Mouse (Mus musculus) forebrain, embryonic 15.5 days (tissue): Measurements from ENCODE around the gene Gpsm2. TPM values are rescaled to one million over a fixed set of nuclear protein-coding genes. Genes with fewer than 3 reads are reported as not detected.
"Not testable (repeated sequence)": the region's sequence is repeated elsewhere in the genome, so short reads cannot be mapped to it uniquely, and the experiment has no call there.

Experiments used
- ATAC-seq: fragments of 200-750 bp; cut with Nextera tagmentation; replicated peaks from 2 replicates; pipeline ENCODE4 v1.8.0; 2017; ENCODE audit warnings: mild to moderate bottlenecking, moderate TSS enrichment, moderate library complexity
- H3K27ac ChIP-seq: fragments of 300-500 bp; sonication (generic); replicated peaks from 2 replicates; pipeline ENCODE4 v1.5.1; 2015; ENCODE audit warnings: mild to moderate bottlenecking, inconsistent platforms
- H3K27me3 ChIP-seq: fragments of 300-500 bp; sonication (generic); 2 replicates; pipeline ENCODE4 v1.6.1; 2015; ENCODE audit warnings: inconsistent platforms
- H3K36me3 ChIP-seq: fragments of 300-500 bp; sonication (generic); 2 replicates; pipeline ENCODE4 v1.6.1; 2015; ENCODE audit warnings: mild to moderate bottlenecking, inconsistent platforms
- H3K4me1 ChIP-seq: fragments of 300-500 bp; sonication (generic); 2 replicates; pipeline ENCODE4 v1.6.1; 2015; ENCODE audit warnings: inconsistent platforms
- H3K4me2 ChIP-seq: fragments of 300-500 bp; sonication (generic); replicated peaks from 2 replicates; pipeline ENCODE4 v1.6.1; 2015; ENCODE audit warnings: mild to moderate bottlenecking, inconsistent platforms
- H3K4me3 ChIP-seq: fragments of 300-500 bp; sonication (generic); 2 replicates; pipeline ENCODE4 v1.5.1; 2015; ENCODE audit warnings: mild to moderate bottlenecking, inconsistent platforms
- H3K9ac ChIP-seq: fragments of 300-500 bp; sonication (generic); replicated peaks from 2 replicates; pipeline ENCODE4 v1.6.1; 2015; ENCODE audit warnings: mild to moderate bottlenecking, inconsistent platforms
- H3K9me3 ChIP-seq: fragments of 300-500 bp; sonication (generic); 2 replicates; pipeline ENCODE4 v1.6.1; 2016; ENCODE audit warnings: inconsistent platforms
- WGBS: fragments of 180-500 bp; shearing (Covaris S2); methylation state at CpG from one replicate; pipeline ENCODE4 v1.1.7; 2015; ENCODE audit warnings: mixed read lengths; 5-methylcytosine and 5-hydroxymethylcytosine counted together
- polyA plus RNA-seq: library from polyadenylated mRNA; unstranded; fragments of >200 nt; fragmentation: Nextera tagmentation; extraction: Ambion mirVana; gene quantifications from 2 replicates; pipeline ENCODE4 v1.2.1, GENCODE M21; 2015

Gene Gpsm2
- polyA plus RNA-seq, 1 experiment from 2014 or later, result 38.6 TPM

GRCm38 (mm10) chr3:108652866-108653642 is 69.1 kb downstream of the Gpsm2 start:
- no peaks in the 10 kb centered on the region for H3K9me3 ChIP-seq
- no peak overlapping the region for H3K27ac ChIP-seq
- H3K4me1 ChIP-seq, result peaks cover 19% of the 10 kb centered on the region
- 24% methylated on average over 9 of the region's 9 CpGs for WGBS
- H3K4me3 ChIP-seq, result no peak overlapping the region
- peak overlapping the region; percentile 26 for H3K4me2 ChIP-seq
- no peaks in the 10 kb centered on the region for H3K27me3 ChIP-seq
- ATAC-seq, result no peak
- H3K36me3 ChIP-seq, result no peaks in the 10 kb centered on the region
- H3K9ac ChIP-seq, result no peak overlapping the region

DNA sequence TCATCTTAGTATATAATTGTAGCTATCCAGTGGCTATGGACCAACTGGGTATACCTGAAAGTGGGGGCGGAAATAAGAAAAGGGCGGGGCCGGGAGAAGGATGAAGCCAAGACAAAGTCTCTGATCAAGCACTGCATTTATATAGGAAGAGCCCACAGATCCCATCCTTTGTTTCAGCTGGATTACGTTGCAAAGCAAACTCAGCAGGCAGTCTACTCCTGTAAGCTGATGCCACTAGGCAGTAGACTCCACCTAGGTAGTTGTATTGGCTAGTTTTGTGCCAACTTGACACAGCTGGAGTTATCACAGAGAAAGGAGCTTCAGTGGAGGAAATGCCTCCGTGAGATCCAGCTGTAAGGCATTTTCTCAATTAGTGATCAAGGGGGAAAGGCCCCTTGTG is 74.4 kb downstream of the Gpsm2 start:
- H3K27me3 ChIP-seq, ATAC-seq, H3K4me3 ChIP-seq, H3K4me1 ChIP-seq, H3K27ac ChIP-seq, H3K9me3 ChIP-seq, H3K9ac ChIP-seq, H3K4me2 ChIP-seq: not testable (repeated sequence)
- peaks cover 33% of the 10 kb centered on the region for H3K36me3 ChIP-seq
- WGBS, result 36% methylated on average over 5 of the region's 5 CpGs

- no peak overlapping the region for H3K27ac ChIP-seq
- no peaks in the 10 kb centered on the region for H3K4me1 ChIP-seq
- no peak overlapping the region for H3K4me2 ChIP-seq
- ATAC-seq, result no peak
- 33% methylated on average over 7 of the region's 7 CpGs for WGBS
- no peaks in the 10 kb centered on the region for H3K9me3 ChIP-seq
- no peaks in the 10 kb centered on the region for H3K27me3 ChIP-seq
- H3K36me3 ChIP-seq, result peaks cover 38% of the 10 kb centered on the region
- no peak overlapping the region for H3K9ac ChIP-seq
- H3K4me3 ChIP-seq, result no peak overlapping the region
These were observed 76.1 kb downstream of the Gpsm2 start for GRCm38 (mm10) chr3:108646036-108646435.

- Histone ChIP-seq H3K27ac (no peak overlapping the region), H3K9ac (no peak overlapping the region), H3K9me3 (no peaks in the 10 kb centered on the region), H3K4me2 (no peak overlapping the region), H3K4me1 (no peaks in the 10 kb centered on the region), H3K4me3 (no peak overlapping the region), H3K36me3 (peaks cover 43% of the 10 kb centered on the region), H3K27me3 (no peaks in the 10 kb centered on the region)
- no peak for ATAC-seq
- 90% methylated on average over 3 of the region's 3 CpGs for WGBS
These were observed 77.3 kb downstream of the Gpsm2 start for GRCm38 (mm10) chr3:108644856-108645255.

- Histone ChIP-seq H3K4me2 (no peak overlapping the region), H3K9ac (no peak overlapping the region), H3K27me3 (no peaks in the 10 kb centered on the region), H3K4me1 (no peaks in the 10 kb centered on the region), H3K4me3 (no peak overlapping the region), H3K27ac (no peak overlapping the region), H3K9me3 (no peaks in the 10 kb centered on the region), H3K36me3 (peaks cover 65% of the 10 kb centered on the region)
- 90% methylated on average over 4 of the region's 4 CpGs for WGBS
- no peak for ATAC-seq
These were observed 81.1 kb downstream of the Gpsm2 start for GRCm38 (mm10) chr3:108640998-108641397.

DNA sequence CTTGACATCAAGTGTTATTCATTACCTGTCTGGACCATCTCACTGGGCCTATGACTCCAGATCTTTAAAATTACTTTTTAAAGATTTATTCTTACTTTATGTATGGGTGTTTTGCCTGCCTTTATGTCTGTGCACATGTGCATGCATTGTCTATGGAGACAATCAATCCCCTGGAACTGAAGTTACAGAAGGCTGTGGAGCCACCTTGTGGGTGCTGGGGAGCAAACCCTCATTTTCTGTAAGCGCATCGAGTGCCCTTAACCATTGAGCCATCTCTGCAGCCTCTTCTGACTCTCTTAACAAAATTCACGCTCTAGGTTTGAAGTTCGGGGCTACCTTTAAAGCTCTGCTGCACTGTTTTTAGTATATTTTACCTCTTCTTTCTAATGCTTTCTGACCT is 82.7 kb downstream of the Gpsm2 start:
- no peaks in the 10 kb centered on the region for H3K9me3 ChIP-seq
- WGBS, result 61% methylated on average over 4 of the region's 4 CpGs
- no peak overlapping the region for H3K4me3 ChIP-seq
- no peak overlapping the region for H3K27ac ChIP-seq
- no peak for ATAC-seq
- H3K27me3 ChIP-seq, result no peaks in the 10 kb centered on the region
- peaks cover 65% of the 10 kb centered on the region for H3K36me3 ChIP-seq
- no peak overlapping the region for H3K9ac ChIP-seq
- no peaks in the 10 kb centered on the region for H3K4me1 ChIP-seq
- no peak overlapping the region for H3K4me2 ChIP-seq

GRCm38 (mm10) chr3:108634761-108635160 is 87.3 kb downstream of the Gpsm2 start:
- H3K36me3 ChIP-seq, result peaks cover 49% of the 10 kb centered on the region
- WGBS, result 88% methylated on average over 5 of the region's 5 CpGs
- ATAC-seq, result no peak

More at GRCm38 (mm10) chr3:108634761-108635160, 87.3 kb downstream of the Gpsm2 start:
- H3K27ac ChIP-seq, result no peak overlapping the region
- H3K4me2 ChIP-seq, result no peak overlapping the region
- no peaks in the 10 kb centered on the region for H3K4me1 ChIP-seq
- no peaks in the 10 kb centered on the region for H3K27me3 ChIP-seq
- no peaks in the 10 kb centered on the region for H3K9me3 ChIP-seq
- H3K9ac ChIP-seq, result no peak overlapping the region
- H3K4me3 ChIP-seq, result no peak overlapping the region

Other genes with a start within 250 kb of the Gpsm2 start
- 1.8 and 2.4 TPM in 2 replicates for gene 1700013F07Rik, start 188.2 kb downstream of the Gpsm2 start, polyA plus RNA-seq
- gene 5330417C22Rik, start 185.8 kb downstream of the Gpsm2 start, polyA plus RNA-seq, result 9.4 and 12.9 TPM in 2 replicates
- 64.7 and 68.7 TPM in 2 replicates for gene Tmem167b, start 159.8 kb downstream of the Gpsm2 start, polyA plus RNA-seq
- 46.9 and 54.4 TPM in 2 replicates for gene Taf13, start 150.6 kb downstream of the Gpsm2 start, polyA plus RNA-seq
- gene Wdr47, start 131.0 kb downstream of the Gpsm2 start, polyA plus RNA-seq, result 114 and 115 TPM in 2 replicates
- gene Clcc1, start 68.4 kb downstream of the Gpsm2 start, polyA plus RNA-seq, result 49.6 and 56.9 TPM in 2 replicates
- not detected in 2 replicates for gene Aknad1, start 17.3 kb upstream of the Gpsm2 start, polyA plus RNA-seq
- gene Stxbp3, start 118.2 kb upstream of the Gpsm2 start, polyA plus RNA-seq, result 13.3 and 14.7 TPM in 2 replicates
- not detected in 2 replicates for gene Fndc7, start 167.7 kb upstream of the Gpsm2 start, polyA plus RNA-seq
- 60.7 and 66.9 TPM in 2 replicates for gene Prpf38b, start 189.4 kb upstream of the Gpsm2 start, polyA plus RNA-seq
- 1.2 and 1.6 TPM in 2 replicates for gene Henmt1, start 217.6 kb upstream of the Gpsm2 start, polyA plus RNA-seq
- gene Gm9857, start 218.1 kb upstream of the Gpsm2 start, polyA plus RNA-seq, result 0.75 and 0.78 TPM in 2 replicates